Mouse (Mus musculus) MEL (cell line): ENCODE results near the gene Tnks1bp1. TPM values are rescaled to one million over a fixed set of nuclear protein-coding genes. Genes with fewer than 3 reads are reported as not detected.

Experiments used
- DNase-seq: peaks from one replicate; pipeline ENCODE4 v3.0.0; 2011; ENCODE audit warnings: low read depth, low spot score
- H3K27ac ChIP-seq: 2 replicates; pipeline ENCODE4 v1.5.1; 2012; ENCODE audit warnings: low read depth, mild to moderate bottlenecking, control low read depth, low read length, moderate library complexity; ENCODE audit not compliant: control insufficient read depth
- H3K27me3 ChIP-seq, 2 experiments: fragments of 150-350 bp in 1 of 2; sonication (generic) in 1 of 2; 2 replicates each; pipeline ENCODE4 v1.6.1; 2012; ENCODE audit warnings: low read length in 2 of 2, mild to moderate bottlenecking in 2 of 2, improper control_type of control experiment in 1 of 2, moderate library complexity in 1 of 2; ENCODE audit not compliant: insufficient read depth in 2 of 2, control insufficient read depth in 1 of 2
- H3K36me3 ChIP-seq, 2 experiments: 2 replicates each; pipeline ENCODE4 v1.6.1; 2012 to 2014; ENCODE audit warnings: low read length in 2 of 2, improper control_type of control experiment in 1 of 2, inconsistent platforms in 1 of 2, mild to moderate bottlenecking in 1 of 2; ENCODE audit not compliant: insufficient read depth in 2 of 2, control insufficient read depth in 1 of 2
- H3K4me1 ChIP-seq, 2 experiments: fragments of 150-350 bp in 1 of 2; sonication (generic) in 1 of 2; 2 replicates each; pipeline ENCODE4 v1.6.1; 2012; ENCODE audit warnings: low read length in 2 of 2, improper control_type of control experiment in 1 of 2, mild to moderate bottlenecking in 1 of 2; ENCODE audit not compliant: insufficient read depth in 2 of 2, control insufficient read depth in 1 of 2
- H3K4me3 ChIP-seq, 2 experiments: fragments of 150-350 bp in 1 of 2; sonication (generic) in 1 of 2; 2 replicates each; pipeline ENCODE4 v1.5.1; 2012; ENCODE audit warnings: low read depth in 2 of 2, low read length in 2 of 2, mild to moderate bottlenecking in 2 of 2, moderate library complexity in 2 of 2, control low read depth in 1 of 2, improper control_type of control experiment in 1 of 2; ENCODE audit not compliant: control insufficient read depth in 1 of 2, insufficient read depth in 1 of 2
- H3K79me2 ChIP-seq: 2 replicates; pipeline ENCODE4 v1.6.1; 2012; ENCODE audit warnings: mild to moderate bottlenecking, low read length, moderate library complexity; ENCODE audit not compliant: control insufficient read depth, poor library complexity, insufficient read depth
- H3K9ac ChIP-seq: 2 replicates; pipeline ENCODE4 v1.6.1; 2012; ENCODE audit warnings: low read depth, mild to moderate bottlenecking, control low read depth, low read length, moderate library complexity; ENCODE audit not compliant: control insufficient read depth, poor library complexity, severe bottlenecking
- H3K9me3 ChIP-seq: fragments of 150-350 bp; sonication (generic); replicated peaks from 2 replicates; pipeline ENCODE4 v1.6.1; 2012; ENCODE audit warnings: mild to moderate bottlenecking, low read length, improper control_type of control experiment, moderate library complexity; ENCODE audit not compliant: insufficient read depth
- BHLHE40 ChIP-seq: IDR thresholded peaks from 2 replicates; pipeline ENCODE4 v1.6.1; 2012; ENCODE audit warnings: low read depth, mild to moderate bottlenecking, inconsistent platforms, low read length, improper control_type of control experiment, borderline replicate concordance
- CTCF ChIP-seq, 3 experiments: IDR thresholded peaks in 2 of 3; conservative IDR thresholded peaks in 1 of 3; 2 replicates each; pipeline ENCODE4 v1.5.1; 2011 to 2012; ENCODE audit warnings: low read length in 3 of 3, low read depth in 2 of 3, mild to moderate bottlenecking in 2 of 3, improper control_type of control experiment in 1 of 3, inconsistent platforms in 1 of 3, mixed read lengths in 1 of 3, moderate library complexity in 1 of 3; ENCODE audit not compliant: control insufficient read depth in 1 of 3, insufficient read depth in 1 of 3, poor library complexity in 1 of 3, severe bottlenecking in 1 of 3
- EP300 ChIP-seq, 2 experiments: IDR thresholded peaks; 2 replicates each; pipeline ENCODE4 v1.6.1; 2011; ENCODE audit warnings: improper control_type of control experiment in 2 of 2, low read length in 2 of 2, low read depth in 1 of 2, mild to moderate bottlenecking in 1 of 2
- ETS1 ChIP-seq: IDR thresholded peaks from 2 replicates; pipeline ENCODE4 v1.6.1; 2012; ENCODE audit warnings: low read depth, mild to moderate bottlenecking, inconsistent platforms, low read length, improper control_type of control experiment, moderate library complexity
- GATA1 ChIP-seq: IDR thresholded peaks from 2 replicates; pipeline ENCODE4 v1.6.1; 2011; ENCODE audit warnings: low read depth, low read length, improper control_type of control experiment
- MAFK ChIP-seq: IDR thresholded peaks from 2 replicates; pipeline ENCODE4 v1.6.1; 2011; ENCODE audit warnings: low read depth, mild to moderate bottlenecking, low read length, improper control_type of control experiment, borderline replicate concordance
- MAZ ChIP-seq: IDR thresholded peaks from 2 replicates; pipeline ENCODE4 v1.6.1; 2012; ENCODE audit warnings: low read depth, mild to moderate bottlenecking, inconsistent platforms, low read length, improper control_type of control experiment
- MEF2A ChIP-seq: IDR thresholded peaks from 2 replicates; pipeline ENCODE4 v1.6.1; 2014; ENCODE audit warnings: low read depth, mild to moderate bottlenecking, inconsistent platforms, low read length, improper control_type of control experiment; ENCODE audit not compliant: poor library complexity, insufficient replicate concordance, severe bottlenecking; ENCODE audit errors: extremely low read depth
- MXI1 ChIP-seq: IDR thresholded peaks from 2 replicates; pipeline ENCODE4 v1.6.1; 2011; ENCODE audit warnings: mild to moderate bottlenecking, low read depth, low read length, improper control_type of control experiment
- MYB ChIP-seq: IDR thresholded peaks from 2 replicates; pipeline ENCODE4 v1.6.1; 2011; ENCODE audit warnings: mild to moderate bottlenecking, low read depth, low read length, improper control_type of control experiment
- MYC ChIP-seq: IDR thresholded peaks from 2 replicates; pipeline ENCODE4 v1.6.1; 2011; ENCODE audit warnings: low read depth, mild to moderate bottlenecking, low read length, improper control_type of control experiment, moderate library complexity
- POLR2A ChIP-seq, 2 experiments: IDR thresholded peaks; 2 replicates each; pipeline ENCODE4 v1.6.1; 2011 to 2012; ENCODE audit warnings: low read length in 2 of 2, mild to moderate bottlenecking in 2 of 2, control low read depth in 1 of 2, improper control_type of control experiment in 1 of 2, low read depth in 1 of 2, moderate library complexity in 1 of 2; ENCODE audit not compliant: control insufficient read depth in 1 of 2, insufficient read depth in 1 of 2, poor library complexity in 1 of 2
- POLR2AphosphoS2 ChIP-seq: IDR thresholded peaks from 2 replicates; pipeline ENCODE4 v1.6.1; 2011; ENCODE audit warnings: low read length, improper control_type of control experiment
- POLR2AphosphoS5 ChIP-seq: IDR thresholded peaks from 2 replicates; pipeline ENCODE4 v1.6.1; 2012; ENCODE audit warnings: low read depth, borderline replicate concordance, mild to moderate bottlenecking, inconsistent platforms, low read length, moderate library complexity, mixed read lengths
- RAD21 ChIP-seq: IDR thresholded peaks from 2 replicates; pipeline ENCODE4 v1.6.1; 2011; ENCODE audit warnings: mild to moderate bottlenecking, low read depth, low read length, improper control_type of control experiment
- SIN3A ChIP-seq: IDR thresholded peaks from 2 replicates; pipeline ENCODE4 v1.6.1; 2012; ENCODE audit warnings: low read length, improper control_type of control experiment, inconsistent platforms
- SMC3 ChIP-seq: IDR thresholded peaks from 2 replicates; pipeline ENCODE4 v1.6.1; 2011; ENCODE audit warnings: low read depth, low read length, improper control_type of control experiment
- TAL1 ChIP-seq: IDR thresholded peaks from 2 replicates; pipeline ENCODE4 v1.6.1; 2012; ENCODE audit warnings: mild to moderate bottlenecking, inconsistent platforms, low read length, moderate library complexity, mixed read lengths
- TBP ChIP-seq: IDR thresholded peaks from 2 replicates; pipeline ENCODE4 v1.8.0; 2011; ENCODE audit warnings: low read depth, low read length, improper control_type of control experiment
- TCF12 ChIP-seq: IDR thresholded peaks from 2 replicates; pipeline ENCODE4 v1.6.1; 2014; ENCODE audit warnings: low read depth, mild to moderate bottlenecking, inconsistent platforms, low read length, improper control_type of control experiment, moderate library complexity
- UBTF ChIP-seq: IDR thresholded peaks from 2 replicates; pipeline ENCODE4 v1.6.1; 2012; ENCODE audit warnings: low read depth, mild to moderate bottlenecking, inconsistent platforms, low read length, improper control_type of control experiment, moderate library complexity, borderline replicate concordance; ENCODE audit not compliant: insufficient read depth
- ZC3H11A ChIP-seq: IDR thresholded peaks from 2 replicates; pipeline ENCODE4 v1.6.1; 2012; ENCODE audit warnings: low read depth, mild to moderate bottlenecking, inconsistent platforms, low read length, improper control_type of control experiment
- ZNF384 ChIP-seq: IDR thresholded peaks from 2 replicates; pipeline ENCODE4 v1.6.1; 2012; ENCODE audit warnings: low read depth, mild to moderate bottlenecking, inconsistent platforms, low read length, improper control_type of control experiment
- polyA plus RNA-seq, 2 experiments: library from polyadenylated mRNA; stranded (reverse) in 1 of 2; unstranded in 1 of 2; fragments of >175 nt in 1 of 2; fragments of >200 nt in 1 of 2; gene quantifications; 2 replicates each; pipeline versions ENCODE4 v1.2.1 to v1.2.4; 2012; ENCODE audit warnings: low replicate concordance in 2 of 2, low read depth in 1 of 2; ENCODE audit not compliant: insufficient read length in 2 of 2, insufficient read depth in 1 of 2, missing spikeins in 1 of 2
- total RNA-seq: library from RNA; depleted of rRNA; stranded (reverse); fragments of 300-350 nt; gene quantifications from 2 replicates; pipeline ENCODE4 v1.2.3, GENCODE M21; 2012

Gene Tnks1bp1
- total and polyA plus RNA-seq, 3 experiments = 5.5 to 9.9 TPM; not detected in 1

DNA sequence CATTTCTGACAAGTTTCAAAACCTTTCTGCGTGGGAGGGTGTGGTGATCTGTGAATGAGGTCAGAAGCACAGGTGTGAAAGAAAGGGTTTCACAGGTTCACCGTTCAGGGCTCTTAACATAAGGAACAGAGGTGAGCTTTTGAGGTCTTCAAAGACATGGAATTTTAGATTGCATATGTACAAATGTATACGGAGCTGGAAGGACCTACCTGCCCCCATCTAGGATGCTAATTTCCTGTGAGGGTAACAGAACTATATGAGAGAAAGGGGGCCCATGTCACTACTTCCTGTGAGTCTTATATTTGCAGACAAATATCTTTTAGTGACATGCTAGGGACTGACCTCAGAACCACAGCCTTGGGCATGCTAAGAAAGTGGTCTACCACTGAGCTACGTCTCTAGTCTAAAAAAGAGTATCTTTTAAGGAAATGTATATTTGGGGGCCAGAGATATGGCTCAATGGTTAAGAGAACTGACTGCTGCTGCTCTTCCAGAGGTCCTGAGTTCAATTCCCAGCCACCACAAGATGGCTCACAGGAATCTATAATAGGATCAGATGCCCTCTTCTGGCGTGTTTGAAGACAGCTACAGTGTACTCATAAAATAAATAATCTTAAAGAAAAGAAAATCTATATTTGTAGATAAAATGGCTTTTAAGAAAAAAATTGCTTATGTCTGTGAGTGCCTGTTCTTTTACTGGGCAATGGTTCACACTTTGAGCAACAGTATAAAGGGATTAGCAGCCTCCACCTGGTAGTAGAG lies 33.8 kb upstream of the Tnks1bp1 start:
- Histone ChIP-seq H3K27ac (peak overlapping the region; percentile 63), H3K27me3 (no peaks in the 10 kb centered on the region), H3K36me3 (peaks cover 0 to 31% of the 10 kb centered on the region in 2 experiments; a peak in 2 of 4 replicates), H3K4me3 (no peak overlapping the region), H3K79me2 (no peaks in the 10 kb centered on the region), H3K4me1 (peaks cover 22 to 28% of the 10 kb centered on the region in 2 experiments), H3K9ac (no peak overlapping the region), H3K9me3 (no peaks in the 10 kb centered on the region)
- DNase-seq = peak; percentile 48
- TF ChIP-seq SIN3A (no peak), BHLHE40 (no peak), EP300 (IDR thresholded peaks at IDR 0.05; ENCODE audit: low read depth in 1 of 2, low read length in 2 of 2) (peak in 1 of 2 experiments; percentile 4; a peak in 1 of 4 replicates), TAL1 (no peak), TCF12 (0 out of 2 replicates have a peak, but pooled peaks have one; percentile 11), MYC (no peak), POLR2AphosphoS5 (no peak), CTCF (IDR thresholded peaks at IDR 0.05 in 2 of 3, conservative IDR thresholded peaks at IDR 0.05 in 1 of 3; ENCODE audit: control insufficient read depth in 1 of 3, insufficient read depth in 1 of 3, low read depth in 2 of 3, low read length in 3 of 3, poor library complexity in 1 of 3, severe bottlenecking in 1 of 3) (peak in 1 of 3 experiments; percentile 49; a peak in 2 of 6 replicates), RAD21 (peak; percentile 17; the same call in 1 of the 2 replicates), GATA1 (peak; percentile 24; the same call in 1 of the 2 replicates), MXI1 (no peak), TBP (peak; percentile 90), MYB (no peak), ZC3H11A (no peak), POLR2A (IDR thresholded peaks at IDR 0.05; ENCODE audit: control insufficient read depth in 1 of 2, insufficient read depth in 1 of 2, low read depth in 1 of 2, low read length in 2 of 2, poor library complexity in 1 of 2) (no peak), SMC3 (peak; percentile 45), ZNF384 (no peak), MEF2A (no peak), POLR2AphosphoS2 (no peak), MAZ (no peak)

DNA sequence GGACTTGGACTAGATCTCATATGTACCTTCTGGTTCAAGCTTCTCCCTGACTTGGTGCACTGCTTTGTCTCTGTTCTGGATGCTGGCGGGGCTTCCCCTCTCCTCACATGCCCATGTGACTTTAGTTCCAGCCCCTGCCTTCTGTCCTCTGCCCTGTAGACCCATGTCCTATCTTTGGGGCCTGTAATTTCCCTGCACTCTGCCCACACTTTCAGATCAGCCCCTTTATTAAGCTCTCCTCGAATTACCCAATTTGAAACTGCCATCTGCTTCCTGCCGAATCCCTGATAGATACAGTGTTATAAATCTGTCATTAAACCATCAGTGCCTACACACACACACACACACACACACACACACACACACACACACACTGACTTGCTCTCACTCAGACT lies 33.2 kb upstream of the Tnks1bp1 start:
- Histone ChIP-seq H3K27ac (no peak overlapping the region), H3K79me2 (no peaks in the 10 kb centered on the region), H3K27me3 (no peaks in the 10 kb centered on the region), H3K4me3 (no peak overlapping the region), H3K9ac (no peak overlapping the region)
- TF ChIP-seq RAD21 (no peak), POLR2AphosphoS2 (no peak), POLR2A (IDR thresholded peaks at IDR 0.05; ENCODE audit: control insufficient read depth in 1 of 2, insufficient read depth in 1 of 2, low read depth in 1 of 2, low read length in 2 of 2, poor library complexity in 1 of 2) (no peak), ZNF384 (no peak), MAZ (no peak), ETS1 (no peak), UBTF (no peak), POLR2AphosphoS5 (no peak), ZC3H11A (no peak), MAFK (no peak)
- TF ChIP-seq, all 39 proteins: peak for 0
- peaks cover 0 to 31% of the 10 kb centered on the region in 2 experiments; a peak in 2 of 4 replicates for H3K36me3 ChIP-seq
- DNase-seq = no peak
- H3K4me1 ChIP-seq = peaks cover 22 to 28% of the 10 kb centered on the region in 2 experiments
- H3K9me3 ChIP-seq = no peaks in the 10 kb centered on the region
